Mouse (Mus musculus) lung, postnatal 36 days (tissue): Measurements from ENCODE around the gene Pbp2.
A peak's percentile ranks its signal among the peaks of the same experiment; 100 is the strongest.

Source experiments
- DNase-seq: peaks from one replicate; pipeline ENCODE4 v3.0.0; 2022; ENCODE audit warnings: mixed read lengths

Pbp2 gene

DNA sequence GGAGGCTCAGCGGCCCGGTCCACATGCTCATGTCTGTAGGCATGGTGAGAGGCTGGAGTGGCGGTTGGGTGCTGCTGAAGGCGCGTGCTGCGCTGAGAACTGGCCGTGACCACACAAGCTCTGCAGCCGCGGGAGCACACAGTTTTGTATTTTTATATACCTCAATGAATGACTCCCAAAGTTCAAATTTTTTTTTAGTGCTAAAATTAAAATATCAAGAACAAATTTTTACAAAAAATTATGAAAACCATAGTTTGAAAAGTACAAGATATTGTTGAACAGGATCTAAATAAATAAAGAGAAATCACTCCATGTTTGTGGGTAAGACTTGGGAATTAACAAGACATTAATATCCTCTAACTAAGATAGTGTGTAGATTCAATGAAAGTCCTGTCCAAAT, at the start of gene Pbp2:
Pbp2 (minus strand) TSS at position 101 of the 400 bp plus-strand sequence.
- no peak for DNase-seq

DNA sequence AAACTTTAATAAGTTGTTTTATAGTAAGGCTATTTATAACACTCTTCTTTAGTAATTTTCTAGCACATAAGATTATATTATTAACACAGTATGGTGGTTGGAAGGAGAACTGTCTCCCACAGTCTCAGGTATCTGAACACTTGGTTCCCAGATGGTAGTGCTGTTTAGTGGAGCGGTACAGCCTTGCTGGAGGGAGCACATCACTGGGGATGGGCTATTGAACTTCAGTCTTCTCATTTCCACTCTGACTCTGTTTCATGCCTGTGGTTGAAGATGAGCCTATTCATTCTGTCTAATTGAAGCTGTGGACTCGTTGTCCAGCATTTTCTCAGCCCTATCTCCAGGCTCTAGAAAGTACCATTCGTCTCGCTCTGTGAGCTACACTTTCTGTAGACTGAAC, 44.7 kb upstream of the Pbp2 start:
- DNase-seq, result no peak

DNA sequence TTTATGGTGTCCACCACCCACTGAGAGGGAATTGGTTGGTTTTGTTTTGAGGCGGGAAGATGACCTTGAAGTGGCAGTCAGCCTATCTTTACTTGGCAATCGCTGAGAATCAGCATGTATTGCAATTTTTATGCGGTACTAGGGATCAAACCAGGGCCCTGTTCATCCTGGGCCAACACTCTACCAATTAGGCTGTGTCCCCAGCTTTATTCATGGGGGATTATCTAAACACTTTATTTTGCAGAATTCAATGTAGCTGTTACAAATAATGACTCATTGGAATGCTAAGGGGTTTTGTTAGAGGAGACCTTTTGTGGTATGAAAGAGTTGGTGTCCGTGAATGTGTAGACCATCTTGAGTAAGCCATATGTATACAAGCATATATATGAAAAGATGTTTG, 42.3 kb upstream of the Pbp2 start:
- DNase-seq, result no peak

DNA sequence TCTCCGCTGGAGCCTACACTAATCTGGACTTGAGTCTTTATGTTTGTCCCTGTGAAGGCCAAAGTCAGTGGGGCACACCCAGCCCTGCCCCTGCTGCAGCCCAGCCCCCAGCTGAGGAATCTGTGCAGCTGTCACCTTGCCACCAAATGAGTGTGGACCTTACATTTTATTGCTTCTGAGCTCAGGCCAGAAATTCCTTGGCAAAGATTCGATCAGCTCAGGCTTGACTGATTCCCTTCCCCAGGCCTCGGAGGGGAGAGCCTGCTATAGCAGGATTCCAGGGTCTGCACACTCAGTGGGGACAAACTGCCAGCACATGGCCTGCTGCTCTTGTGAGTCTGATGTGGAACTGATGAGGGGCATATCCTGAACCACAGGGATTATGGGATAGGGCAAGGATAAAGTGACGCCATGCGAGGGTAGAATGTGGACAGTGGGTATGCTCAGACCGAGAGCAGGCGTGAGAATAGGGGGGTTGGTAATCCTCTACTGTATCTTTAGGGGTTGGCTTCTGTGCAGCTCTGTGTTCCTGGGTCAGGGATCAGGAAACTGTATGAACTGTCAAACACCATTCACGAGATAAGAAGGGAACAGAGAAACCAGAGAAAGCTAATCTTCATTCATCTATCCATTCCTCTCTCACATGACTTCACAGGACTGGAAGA, 41.6 kb upstream of the Pbp2 start:
- DNase-seq, result no peak

DNA sequence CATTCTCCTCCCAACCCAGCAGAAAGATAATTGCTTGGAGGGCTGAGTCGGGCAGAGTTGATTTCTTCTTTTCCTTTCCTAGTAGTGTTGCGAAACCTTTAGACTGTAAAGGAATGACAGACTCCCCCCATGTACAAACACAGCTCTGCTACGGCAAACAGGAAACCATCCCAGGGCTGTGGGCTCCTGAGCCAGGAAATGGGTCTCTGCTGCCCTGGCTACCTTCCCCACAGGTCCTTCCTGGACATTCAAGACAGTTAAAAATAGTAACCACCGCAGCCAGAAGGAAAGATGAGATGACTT, 30.8 kb upstream of the Pbp2 start:
- DNase-seq, result peak; percentile 13

DNA sequence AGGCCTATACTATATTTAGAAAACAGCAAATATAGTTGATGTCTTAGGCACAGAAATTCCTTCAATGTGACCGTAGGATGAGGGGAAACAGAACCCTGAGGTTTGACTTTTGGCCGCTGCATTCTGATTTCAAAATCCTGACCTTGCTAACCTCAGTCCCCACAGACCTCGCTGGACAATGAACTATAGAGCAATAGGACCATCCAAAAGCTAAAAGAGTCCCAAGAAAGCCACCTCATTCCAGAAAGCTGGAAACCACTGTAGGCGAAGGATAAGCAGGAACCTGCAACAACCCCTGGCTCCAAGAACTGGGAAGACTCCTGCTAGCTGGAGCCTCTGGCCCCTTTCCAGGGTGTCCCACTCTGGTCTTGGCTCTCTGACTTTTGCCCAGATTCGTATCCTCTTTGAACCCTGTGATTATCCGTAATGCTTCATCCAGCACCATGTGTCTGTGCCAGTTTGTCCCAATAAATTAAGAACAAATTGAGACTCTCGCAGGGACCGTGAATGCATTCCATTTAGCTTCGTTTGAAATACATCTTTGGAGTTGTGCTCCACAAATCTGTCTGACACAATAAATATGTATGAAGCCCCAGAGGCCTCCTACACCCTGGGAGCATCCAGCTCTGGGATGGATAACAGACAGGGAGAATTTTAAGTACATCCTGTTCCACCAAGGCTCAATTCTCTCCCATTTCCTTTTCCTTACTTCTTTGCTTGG, 30.3 kb upstream of the Pbp2 start:
- no peak for DNase-seq

DNA sequence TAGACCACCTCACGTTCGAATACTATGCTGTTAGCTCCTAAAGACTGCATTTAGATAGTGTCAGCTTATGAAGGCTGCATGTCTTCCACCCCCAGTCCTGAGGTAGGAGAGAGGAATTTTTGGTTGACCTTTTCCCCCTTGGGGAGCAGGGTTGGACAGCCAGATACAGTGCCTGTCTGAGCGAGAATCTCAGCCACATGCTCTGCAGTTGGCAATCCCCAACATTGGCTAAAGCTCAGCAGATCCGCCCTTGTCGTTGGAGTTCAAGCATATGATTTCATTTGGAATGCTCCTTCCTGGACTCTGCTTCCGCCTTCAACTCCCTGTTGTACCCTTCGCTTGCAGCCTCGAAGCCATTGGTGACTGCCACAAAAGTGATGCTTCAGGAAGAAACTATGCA, 26.2 kb upstream of the Pbp2 start:
- DNase-seq, result no peak

DNA sequence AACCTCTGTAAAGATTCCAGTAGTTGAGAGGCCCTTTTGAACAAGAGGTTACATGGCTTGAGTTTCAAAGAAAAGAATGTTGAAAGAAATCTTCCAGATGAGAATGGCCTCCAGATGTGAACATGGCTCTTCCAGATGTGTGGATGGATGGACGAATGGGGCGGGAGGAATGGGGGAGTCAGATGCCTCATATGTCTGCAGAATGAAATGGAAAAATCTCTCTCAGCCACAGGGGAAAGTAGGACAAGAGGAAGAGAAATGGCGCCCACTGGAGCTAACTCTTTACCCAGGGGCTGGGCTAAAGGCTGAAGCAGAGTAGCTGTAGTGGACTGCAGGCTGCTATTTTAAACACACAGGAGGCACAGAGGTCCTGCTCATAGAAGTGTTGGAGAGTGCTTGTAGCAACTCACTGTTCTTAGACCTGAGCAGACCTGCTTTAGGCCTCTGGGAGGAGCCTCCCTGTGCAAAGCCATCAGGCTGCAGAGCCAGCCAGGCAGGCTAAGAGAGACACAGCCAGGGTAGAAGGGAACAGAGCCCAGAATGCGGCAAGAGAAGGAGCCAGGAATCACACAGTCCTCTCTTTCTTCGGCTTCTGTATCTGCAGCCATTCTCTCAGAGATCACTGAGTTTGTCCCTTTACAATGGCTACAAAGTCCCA, 23.9 kb upstream of the Pbp2 start:
- DNase-seq, result peak; percentile 55

DNA sequence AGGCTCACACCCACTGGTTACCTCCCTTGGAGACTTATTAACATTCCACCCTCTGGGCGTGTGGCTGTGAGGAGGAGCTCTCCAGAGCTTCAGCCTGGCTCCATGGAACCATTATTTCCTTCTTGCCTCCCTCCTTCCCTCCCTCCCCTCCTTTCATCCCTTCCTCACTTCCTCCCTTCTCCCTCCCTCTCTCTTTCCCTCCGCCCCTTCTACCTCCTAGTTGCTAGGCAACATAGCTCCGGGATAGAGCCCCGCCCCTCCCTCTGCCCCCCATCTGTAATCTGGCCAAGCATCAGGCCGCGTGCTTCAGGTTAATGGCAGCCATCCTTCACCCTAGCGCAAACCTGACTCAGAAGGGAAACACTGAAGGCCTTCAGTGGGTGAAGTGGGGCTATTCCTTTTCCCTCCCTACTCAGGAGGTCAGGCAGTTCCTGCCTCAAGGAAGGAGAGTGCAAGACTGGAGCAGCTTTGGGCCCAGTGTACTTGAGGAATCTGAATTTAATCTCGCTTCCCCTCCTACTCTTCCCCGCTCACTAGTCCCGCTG, 22.6 kb upstream of the Pbp2 start:
- DNase-seq, result peak; percentile 38

DNA sequence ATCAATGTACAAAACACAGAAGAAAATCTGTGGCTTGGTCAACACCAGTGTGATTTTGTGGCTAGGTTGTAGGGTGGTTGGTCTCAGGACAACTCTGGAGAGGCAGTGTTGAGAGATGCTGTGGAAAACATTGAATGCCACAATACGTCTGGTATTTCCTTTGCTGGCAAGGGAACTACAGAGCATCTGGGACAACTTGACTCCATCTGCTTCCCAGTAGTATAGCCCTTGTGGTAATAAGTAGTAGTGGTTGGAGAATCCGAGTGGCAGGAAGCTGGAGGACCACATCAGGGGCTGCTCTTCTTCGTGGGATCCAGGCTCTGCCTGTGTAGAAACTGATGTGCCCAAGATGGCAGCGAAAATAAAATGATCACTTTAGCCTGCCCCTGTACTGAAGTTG, 21.7 kb upstream of the Pbp2 start:
- DNase-seq, result no peak

DNA sequence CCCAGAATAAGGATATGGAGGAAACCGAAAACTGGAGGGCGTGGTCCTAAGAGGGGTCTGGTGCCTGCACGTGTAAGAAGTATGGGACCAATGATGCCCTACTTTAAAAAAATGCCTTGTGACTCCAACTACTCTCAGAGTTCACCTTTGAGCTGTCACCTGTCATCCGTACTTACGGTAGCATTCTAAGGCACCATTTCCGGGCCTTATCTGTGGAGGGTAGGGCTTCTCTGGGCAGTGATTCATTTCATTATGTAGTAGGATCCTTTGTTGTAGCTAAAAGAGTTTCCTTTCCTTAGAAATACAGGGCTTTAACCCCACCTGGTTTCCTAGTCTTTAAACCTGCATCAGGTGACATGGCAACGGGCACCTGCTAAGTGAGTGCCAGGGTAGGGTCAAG, 16.6 kb upstream of the Pbp2 start:
- no peak for DNase-seq

DNA sequence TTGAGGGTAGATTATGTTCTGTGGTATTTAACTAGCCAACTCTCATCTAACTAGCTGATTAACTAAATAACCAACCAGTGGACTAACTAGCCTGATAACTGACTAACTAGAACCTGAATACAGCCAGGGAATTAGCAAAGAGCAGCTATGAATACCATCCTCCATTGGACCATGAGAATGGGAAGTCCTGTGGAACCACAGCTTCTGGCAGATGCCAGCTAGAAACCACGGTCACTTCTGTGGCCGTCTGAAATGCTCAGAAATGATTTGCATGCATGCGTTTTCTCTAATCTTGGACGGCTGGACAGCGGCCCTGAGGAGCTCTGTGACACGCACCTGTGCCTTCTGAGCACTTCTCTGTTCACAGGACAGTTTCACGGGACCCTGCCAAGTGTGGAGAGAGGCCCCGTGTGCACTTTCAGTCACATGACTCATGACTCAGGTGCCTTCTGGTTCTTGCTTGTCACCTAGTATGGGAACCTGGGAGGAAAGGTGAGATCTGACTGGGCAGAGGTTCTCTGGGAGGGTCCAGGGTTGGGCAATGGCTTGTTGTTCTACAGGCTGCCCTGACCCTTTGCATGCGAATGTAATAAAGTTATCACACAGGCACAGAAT, 14.6 kb upstream of the Pbp2 start:
- DNase-seq, result peak; percentile 54

DNA sequence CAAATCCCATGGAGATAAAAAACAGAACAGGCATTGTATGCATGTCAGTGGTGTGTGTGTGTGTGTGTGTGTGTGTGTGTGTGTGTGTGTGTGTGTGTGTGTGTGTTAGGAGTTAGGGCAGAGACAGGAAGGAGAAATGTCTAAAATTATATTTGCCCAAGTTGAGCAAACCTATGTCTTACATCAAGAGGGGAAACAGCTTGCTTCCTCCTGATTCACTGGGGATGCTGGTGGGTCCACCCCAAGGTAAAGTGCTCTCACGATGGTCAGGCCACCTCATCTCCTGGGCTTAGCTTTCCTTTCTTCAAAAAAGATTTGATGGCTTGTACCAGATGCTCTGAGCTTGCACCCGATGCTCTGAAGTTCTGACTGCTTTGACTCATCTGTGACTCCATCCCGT, 13.9 kb upstream of the Pbp2 start:
- DNase-seq, result no peak

DNA sequence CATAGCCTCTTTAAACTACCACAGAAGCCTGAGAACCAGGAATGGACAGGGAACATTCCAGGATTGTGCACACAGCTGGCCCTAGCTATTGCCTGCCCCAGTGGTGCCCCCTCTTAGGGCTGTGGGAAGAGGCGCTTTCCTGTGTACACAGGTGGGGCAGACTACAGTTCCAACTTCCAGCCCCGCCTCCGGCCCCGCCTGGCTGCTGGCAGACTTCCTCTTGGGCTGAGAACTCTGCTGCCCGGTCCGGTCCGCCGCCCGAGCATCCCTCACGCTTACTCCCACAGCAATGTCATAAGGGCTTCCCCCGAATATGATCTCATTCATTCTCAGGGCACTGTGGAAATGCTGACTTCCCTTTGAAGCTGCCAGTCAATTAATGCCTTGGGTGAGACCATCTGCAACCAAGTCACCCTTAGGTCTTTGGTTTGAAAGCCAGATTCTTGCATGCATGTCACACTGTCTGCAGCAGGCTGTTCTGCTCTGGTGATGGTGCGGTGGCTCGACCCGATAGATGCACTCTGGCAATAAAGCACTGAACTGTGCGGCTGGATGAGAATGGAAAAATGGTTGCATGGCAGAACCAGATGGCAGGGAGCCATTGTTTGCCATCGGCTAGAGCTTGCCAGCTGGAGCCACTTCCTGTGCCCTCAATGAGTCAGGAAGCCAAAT, 13.2 kb upstream of the Pbp2 start:
- DNase-seq, result peak; percentile 92

DNA sequence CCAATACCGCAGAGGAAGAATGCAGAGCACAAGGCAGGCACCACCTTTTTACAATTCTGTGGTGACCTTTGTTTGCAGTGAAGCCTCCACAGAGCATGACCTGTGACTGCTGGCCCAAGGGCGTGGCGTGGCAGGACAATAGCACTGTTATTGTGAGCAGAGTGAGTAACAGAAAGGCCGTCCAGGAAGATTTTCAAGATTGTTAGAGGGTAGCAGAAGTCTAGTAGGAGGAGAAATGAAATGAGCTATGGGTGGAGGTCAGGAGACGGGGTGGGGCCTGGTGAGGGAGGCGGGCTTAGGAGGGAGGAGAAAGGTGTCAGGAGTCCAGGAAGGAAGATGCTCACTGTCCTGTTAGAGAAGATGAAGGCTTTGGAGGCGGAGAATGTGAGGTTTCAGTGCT, 12.5 kb upstream of the Pbp2 start:
- peak; percentile 65 for DNase-seq

DNA sequence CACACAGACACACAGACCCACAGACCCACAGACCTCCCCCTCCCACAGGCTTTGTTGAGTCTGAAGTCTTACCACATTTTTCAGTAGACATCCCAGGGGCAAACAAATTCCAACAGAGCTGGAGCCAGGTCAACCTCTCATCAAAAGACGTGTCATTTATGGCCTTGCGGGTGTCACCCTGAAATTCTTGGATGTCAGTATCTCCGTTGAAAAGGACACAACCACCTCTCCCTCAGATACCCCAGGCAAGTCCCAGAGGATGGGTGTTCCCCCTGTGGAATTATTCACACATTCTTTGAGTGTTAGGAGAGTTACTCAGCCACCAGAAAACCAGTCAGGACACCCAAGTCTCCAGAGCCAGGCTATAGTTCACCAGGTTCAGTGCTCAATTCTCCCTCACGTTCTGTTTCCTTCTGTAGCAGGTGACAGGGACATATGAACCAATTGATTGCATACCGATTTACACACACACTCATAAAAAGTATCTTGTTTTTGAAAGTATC, 9.3 kb upstream of the Pbp2 start:
- no peak for DNase-seq

DNA sequence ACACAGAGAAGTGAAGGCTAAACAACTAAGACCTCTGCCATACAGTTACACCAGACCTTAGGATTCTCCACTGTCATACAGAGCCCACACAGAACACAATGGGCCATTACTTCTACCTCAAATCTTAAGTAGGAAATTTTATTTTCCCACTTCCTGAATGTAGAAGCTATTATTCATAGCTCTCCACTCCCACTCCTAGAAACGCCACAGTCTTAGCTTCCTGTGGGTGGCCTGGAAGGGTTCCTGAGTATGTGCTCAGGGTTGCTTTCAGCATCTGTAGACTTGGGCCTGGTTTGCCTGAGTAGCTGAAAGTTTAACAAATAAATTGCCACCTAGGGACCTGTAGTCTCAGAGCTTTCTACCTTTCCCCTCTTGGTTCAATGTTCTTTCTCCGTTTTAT, 5.9 kb upstream of the Pbp2 start:
- no peak for DNase-seq

DNA sequence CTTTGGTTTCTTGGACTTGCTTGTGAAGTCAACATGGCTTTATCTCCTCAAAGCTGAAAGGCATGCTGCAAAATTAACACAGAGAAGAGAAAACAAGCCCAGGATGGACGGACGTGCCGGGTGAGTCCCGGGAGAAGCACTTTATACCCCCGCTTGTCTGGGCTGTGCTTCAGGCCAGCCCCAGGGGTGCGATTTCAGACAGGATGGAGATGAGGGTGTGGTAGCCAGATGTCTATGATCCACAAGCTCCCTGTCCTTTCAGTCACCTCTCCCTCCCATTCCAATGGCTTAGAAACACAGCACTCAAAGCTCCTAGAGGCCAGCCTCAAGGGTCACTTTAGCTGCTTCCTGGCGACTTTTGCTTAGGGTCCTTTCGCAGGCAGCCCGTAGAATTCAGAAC, 3.8 kb upstream of the Pbp2 start:
- no peak for DNase-seq

DNA sequence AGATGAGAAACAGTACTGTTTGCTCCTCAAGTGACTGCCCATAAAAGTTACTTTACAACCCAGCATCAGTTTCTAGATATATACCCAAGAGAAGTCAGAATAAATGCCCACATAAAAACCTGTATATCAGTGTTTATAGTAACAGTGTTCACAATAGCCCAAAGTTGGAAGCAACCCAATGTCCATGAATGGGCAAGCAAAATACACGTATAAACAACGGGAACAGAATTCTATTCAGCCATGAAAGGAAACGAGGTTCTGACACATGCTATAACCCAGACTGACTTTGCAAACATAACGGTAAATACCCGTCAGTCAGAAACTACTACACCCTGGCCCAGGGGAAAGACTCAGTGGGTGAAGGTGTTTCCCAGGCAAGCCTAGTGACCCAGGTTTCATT, 1.8 kb upstream of the Pbp2 start:
- peak; percentile 51 for DNase-seq

DNA sequence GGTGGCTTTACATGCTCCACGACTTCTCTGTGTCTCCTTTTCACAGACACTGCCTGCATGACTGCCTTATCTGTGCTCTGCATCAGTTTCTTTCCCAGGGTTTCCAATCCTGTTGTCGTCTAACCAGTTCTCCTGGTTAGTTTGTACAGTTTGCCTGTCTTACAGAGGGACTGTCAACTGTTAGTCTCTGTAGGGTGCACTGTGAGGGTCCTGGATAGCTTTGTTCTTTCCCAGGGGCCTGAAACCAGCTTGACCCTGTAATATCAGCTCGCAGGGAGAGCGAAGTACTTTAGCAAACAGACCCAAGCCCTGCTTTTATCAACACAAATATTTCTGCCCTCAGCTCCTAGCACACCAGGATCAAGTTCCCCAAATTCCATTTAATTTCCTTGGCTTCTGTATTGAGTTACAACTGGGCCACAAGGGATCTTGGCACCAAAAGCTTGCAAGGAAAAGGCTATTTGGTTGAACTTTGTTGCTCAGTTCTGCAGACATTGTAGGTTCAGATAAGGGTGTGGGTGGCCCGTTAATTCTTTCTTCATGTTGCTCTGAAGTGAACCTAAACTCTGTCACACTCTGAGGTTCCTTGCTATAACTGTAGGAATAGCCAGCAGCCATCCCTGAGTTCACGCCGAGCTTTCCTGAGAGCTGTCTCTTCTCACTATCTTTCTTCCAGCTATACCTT, 5.5 kb downstream of the Pbp2 start:
- DNase-seq, result peak; percentile 43

DNA sequence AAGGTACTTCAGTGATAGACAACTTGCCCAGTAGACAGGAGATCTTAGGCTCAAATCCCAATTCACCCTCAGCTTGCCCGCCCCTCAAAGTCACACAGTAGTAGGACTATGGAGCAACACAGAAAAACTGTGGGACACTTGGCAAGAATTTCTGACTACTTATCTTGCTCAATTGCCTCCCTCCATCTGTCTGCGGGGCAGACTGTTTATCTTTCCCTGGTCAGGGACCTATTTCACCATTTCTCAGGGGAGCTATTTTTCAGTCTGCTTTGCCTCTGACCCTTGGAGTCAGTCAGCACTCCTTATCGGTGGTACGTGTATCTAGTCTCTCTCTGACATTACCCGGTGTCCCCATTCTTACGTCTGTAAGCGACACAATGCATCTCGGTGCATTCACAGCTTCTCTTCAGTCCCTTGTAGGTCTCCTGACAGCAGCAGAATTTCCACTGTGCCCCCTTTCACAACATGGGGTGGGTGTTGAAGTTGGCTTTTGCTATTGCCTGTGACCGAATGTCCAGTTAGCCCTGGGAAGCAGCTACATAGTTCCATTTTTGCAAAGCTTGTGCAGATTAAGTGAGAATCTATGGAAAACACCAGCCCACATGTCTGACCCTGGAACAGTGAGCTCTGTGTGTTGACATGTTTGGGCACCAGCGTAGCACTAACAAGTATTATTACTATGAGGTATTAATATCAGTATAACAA, 7.6 kb downstream of the Pbp2 start:
- DNase-seq, result peak; percentile 57

DNA sequence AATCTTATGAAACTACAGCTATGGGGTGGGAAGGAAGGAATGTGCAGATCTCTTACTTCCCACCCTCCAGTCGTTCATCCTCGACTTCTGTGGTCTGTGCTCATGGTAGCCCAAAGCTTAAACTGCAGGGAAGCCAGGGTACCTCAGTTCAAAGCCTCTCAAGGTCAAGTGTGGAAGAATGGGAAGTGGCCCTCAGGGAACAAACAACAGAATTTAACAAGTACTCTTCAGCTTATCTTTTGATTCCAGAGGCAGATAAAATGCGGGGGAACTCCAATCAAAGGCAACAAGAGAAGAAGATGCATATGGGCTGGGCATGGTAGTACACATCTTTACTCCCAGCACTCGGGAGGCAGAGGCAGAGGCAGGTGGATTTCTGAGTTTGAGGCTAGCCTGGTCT, 9.7 kb downstream of the Pbp2 start:
- peak; percentile 69 for DNase-seq
